Mouse (Mus musculus): ENCODE results near the gene Crkl.
A peak's percentile ranks its signal among the peaks of the same experiment; 100 is the strongest.
"Not testable (repeated sequence)": the region's sequence is repeated elsewhere in the genome, so short reads cannot be mapped to it uniquely, and the experiment has no call there.

The Crkl gene

DNA sequence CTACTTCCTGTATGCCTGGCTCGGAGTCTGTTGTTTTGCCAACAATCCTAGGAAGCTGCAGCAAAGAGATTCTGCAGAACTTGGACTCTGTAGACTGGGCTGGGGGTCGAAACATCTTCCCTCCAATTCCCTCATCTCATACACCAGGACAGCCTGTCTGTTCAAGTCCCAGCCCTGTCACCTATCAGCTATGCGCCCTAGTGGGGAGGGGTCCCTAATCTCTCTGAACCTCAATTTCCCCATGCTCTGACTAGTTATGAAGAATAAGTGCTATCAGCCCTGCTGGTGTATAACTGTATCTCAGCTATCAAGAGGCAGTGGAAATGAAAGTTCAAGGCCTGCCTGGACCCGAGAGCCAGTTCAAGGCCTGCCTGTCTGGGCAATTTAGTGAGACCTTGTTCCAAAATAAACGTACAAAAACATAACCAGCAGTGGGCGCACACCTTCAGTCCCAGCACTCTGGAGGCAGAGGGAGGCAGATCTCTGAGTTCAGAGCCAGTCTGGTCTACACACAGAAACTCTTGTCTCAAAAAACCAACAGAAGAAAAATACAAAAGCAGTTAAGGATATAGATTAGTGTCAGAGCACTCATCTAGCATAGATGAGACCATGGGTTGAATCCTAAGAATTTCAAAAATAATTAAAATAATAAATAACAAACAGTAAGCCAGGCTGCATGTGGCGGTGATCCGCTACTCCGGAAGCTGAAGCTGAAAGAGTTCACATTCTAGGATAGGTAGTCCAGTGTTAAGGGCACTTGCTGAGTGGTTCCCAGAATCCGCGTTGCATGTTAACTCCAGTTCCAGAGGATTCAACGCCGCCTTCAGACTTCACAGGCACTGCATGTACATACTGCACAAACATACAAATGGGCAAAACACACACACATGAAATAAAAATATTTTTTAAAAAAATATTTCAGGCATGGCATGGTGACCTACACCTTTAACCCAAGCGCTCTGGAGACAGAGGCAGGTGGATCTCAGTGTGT, 37.0 kb downstream of the Crkl start:
- peak; percentile 64 for DNase-seq

DNA sequence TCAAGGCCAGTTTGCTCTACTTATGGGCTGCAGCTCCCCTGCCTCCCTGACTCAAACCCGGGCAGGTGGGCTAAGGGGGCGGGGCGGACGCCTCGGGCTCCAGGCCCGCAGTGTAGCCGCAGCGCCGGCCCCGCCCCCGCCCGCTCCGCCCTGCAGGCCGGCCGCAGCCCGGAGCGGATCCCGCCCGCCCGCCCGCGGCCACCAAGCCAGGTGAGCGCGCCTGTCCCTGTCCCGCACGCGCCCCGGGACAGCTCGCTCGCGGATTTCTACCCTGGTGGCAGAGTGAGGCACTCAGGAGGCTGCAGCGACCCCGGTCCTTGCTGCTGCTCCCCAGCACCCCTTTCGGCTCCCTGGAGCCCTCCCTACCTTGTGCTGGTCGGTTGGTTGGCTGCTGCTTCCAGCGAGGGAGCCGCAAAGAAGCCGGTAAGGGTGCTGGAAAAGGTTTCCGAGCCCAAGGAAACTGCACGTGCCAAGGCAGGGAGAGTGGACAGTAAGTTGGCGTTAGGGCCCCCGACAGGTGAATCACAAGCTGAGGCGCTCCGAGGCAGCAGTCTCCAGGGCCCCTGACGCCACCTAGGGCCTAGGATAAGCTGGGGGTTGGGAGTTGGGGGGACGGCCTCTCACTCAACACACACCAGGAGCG, 37.8 kb downstream of the Crkl start, which contains the start of gene Aifm3:
Gene Aifm3, plus strand, starts transcription at position 143 of the 643 bp plus-strand sequence.
- DNase-seq, result peak; percentile 49

DNA sequence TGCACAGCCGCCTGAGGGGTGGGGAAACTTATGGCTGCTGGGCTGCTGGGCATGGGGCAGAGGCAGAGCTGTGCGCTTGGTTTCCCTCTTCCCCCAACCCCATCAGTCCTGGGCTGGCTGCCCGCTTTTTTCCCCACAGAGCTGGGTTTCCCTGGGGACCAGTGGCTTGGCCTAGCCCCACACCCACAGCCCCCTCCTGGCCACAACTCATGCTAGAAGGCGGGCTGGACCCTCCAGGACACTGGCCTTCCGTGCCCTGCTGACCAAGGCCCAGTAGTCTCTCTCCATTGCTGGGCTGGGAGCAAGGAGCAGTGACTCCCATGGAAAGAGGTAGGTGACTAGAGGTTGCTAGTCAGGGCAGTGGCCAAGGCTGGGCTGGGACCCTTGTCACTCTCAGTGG, 39.4 kb downstream of the Crkl start:
- DNase-seq, result no peak

DNA sequence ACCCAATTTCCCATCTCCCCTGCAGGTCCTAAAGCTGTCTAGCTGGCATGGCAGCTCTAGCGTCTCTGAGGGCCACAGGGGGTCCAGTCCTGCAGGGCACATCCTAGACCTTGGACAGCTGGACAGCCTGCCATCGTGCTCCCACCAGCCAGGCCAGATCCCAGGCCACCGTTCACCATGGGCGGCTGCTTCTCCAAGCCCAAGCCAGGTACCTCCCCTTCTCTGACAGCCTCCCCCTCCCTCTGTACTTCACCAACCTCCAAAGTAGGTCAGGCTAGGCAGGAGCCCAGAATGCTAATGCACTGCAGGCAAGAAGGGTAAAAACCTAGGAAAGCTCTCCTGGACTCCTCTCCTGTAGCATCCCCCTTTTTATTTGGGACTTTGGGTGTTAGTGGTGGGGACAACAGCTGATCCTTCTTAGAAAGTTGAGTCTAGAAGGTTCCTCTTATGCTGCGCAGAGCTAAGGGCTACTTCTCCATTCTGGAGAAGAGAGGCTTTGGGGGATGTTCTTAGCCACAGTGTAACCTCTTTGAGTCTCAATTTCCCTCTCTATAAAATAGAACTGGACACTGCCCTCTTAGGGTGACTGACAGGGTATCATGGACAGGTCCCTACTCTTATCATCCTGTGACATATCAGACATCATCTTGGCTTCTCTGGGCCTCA, 40.2 kb downstream of the Crkl start:
- DNase-seq, result no peak

DNA sequence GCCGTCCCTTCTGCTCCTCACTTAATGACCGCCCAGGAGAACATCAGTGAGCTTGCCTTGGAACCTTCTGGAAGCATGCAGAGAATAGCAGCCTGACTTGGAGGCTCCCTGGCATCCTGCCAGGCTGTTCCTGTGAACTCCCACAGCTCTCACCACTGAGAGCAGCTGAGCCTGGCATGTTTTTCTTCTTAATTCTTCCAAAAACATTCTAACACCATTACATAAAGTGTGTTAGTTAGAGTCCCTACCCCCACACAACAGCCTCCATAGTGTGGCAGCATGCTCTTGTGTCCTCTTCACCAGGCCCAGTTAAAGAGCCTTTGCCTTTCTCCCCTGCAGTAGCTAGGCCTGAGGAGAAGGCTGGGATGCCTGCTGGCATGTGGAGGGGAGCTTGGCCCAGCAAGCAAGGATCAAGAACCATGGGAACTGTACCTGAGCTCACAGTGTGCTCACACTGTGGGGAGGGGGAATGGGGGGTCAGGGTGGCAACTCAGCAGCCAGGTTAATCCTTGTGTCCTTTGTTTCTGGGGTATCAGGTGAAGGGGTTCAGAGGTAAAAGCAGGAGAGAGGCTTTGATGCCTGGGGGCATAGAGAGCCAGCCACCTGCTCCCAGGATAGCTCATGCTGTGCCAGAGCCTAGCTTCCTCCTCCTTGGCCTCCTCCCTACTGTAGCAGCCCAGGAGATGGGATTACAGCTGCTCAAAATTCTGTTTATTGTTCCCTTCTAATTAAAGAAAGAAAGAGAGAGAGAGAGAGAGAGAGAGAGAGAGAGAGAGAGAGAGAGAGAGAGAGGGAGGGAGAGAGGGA, 44.9 kb downstream of the Crkl start:
- no peak for DNase-seq

DNA sequence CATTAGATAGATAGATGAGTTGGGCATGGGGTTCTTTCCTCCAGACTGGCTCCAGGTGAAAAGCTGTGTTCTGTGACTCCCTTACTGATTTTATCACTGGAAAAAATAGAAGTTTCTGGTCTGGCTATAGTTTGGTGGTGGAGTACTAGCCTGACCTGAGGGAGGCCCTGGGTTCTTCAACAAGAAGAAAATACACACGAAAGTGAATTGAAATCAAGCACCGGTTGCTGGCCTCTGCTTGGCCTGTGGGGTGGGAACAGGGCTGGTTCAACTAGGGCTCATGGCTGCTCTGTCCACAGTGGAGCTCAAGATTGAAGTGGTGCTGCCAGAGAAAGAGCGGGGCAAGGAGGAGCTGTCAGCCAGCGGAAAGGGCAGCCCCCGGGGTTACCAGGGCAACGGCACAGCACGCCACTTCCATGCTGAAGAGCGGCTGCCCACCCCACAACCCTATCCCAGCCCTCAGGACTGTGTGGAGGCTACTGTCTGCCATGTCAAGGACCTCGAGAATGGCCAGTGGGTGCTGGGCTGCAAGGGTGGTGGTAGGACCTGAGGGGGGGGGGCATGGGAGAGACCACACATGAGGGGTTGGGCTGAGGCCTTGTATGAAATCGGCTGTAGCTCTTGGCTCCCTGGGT, 47.6 kb downstream of the Crkl start:
- DNase-seq, result no peak

DNA sequence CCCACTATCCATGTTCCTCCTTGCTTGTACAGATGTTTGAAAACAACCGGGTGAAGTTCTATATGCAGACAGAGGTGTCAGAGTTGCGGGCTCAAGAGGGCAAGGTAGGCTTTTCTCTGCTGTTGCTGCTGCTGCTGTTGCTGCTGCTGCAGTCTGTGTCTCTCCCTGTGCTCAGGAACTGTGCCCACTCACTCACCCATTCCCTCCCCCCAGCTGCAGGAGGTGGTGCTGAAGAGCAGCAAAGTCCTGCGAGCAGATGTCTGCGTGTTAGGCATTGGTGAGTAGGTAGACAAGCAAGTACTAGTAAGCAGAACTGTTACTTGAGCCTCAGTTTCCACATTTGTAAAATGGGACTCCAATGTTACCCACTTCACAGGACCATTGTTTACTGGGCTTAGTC, 50.9 kb downstream of the Crkl start:
- no peak for DNase-seq

DNA sequence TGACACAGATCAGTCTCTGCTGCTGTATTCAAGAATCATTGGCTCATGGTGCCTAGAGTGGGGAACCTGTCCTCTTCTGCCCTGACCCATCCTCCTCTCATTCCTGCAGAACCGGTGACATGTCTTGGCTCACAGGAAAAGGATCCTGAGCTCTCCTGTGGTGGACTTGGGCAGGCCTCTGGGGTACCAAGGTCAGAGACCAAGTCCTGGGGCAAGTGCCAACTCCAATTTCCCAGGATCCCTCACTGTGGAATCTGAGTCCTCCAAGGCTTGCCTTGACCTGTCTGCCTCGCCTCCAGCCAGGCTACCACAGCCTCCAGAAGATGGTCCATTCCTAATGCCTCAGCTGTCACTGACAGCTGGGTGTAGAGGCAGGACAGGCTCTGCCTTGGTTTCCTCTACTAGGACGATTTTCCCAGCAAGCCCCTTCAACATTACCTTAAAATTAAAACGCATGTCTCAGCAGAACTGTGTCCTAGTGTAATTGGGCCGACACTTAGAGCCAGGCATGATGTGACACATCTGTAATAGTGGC, 55.3 kb downstream of the Crkl start:
- DNase-seq, result no peak

DNA sequence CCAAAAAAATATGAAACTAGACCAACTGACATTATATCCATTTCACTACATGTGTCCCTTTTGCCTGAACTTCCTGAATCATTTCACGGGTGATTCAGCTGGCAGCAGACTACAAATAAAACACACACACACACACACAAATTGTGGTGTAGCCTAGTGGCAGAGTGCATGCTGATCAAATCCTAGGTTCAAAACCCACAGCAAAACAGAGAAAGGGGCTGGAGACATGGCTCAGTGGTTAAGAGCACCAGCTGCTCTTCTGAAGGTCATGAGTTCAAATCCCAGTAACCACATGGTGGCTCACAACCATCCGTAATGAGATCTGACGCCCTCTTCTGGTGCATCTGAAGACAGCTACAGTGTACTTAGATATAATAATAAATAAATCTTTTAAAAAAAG, 56.2 kb downstream of the Crkl start:
- DNase-seq, result not testable (repeated sequence)

DNA sequence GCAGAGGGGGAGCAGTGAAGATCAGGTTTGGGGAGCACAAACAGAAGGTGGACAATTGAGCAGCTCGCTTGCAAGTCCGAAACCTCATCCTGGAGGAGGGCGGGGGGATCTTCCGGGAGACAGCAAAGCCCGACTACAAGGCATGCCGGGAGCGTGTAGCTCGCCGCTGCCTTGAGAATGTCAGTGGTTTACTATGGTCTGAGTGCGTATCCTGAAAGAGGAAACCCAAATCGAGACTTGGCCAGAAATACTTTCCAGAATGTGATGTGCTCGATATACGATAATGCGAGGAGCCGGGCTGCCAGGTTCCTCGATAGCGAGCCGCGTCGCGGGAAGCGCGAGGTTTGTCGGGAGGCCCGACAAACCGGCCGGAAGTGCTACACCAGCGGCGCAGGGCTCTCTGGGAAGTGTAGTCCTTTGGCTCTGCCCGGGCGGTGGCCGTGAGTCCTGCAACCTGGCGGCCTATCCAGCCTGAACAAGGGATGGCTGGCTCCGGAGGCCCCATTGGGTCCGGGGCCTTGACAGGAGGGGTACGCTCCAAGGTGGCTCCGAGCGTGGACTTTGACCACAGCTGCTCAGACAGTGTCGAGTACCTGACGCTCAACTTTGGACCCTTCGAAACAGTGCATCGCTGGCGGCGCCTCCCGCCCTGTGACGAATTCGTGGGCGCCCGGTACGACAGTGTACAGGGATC, 56.9 kb downstream of the Crkl start, which contains the start of gene Lztr1:
Gene Lztr1, plus strand, starts transcription at position 143 of the 694 bp plus-strand sequence.
- DNase-seq, result peak; percentile 89

DNA sequence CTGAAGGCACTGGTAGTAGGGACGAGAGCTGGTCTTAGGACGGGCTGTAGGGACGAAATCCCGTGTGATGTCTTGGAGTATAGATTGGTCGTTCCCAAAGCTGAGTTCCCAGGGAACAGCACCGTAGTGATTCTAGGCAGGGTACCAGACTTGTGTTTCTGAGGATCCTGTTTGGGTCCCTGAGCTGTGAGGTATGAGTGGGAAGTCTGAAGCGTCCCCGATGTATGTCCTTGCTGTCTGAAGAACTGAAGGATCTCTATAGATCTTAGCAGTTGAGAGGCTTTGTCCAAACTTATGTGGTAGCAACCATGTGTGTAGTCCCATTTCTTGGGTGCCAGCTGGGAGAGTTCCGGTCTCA, 57.4 kb downstream of the Crkl start:
- no peak for DNase-seq

DNA sequence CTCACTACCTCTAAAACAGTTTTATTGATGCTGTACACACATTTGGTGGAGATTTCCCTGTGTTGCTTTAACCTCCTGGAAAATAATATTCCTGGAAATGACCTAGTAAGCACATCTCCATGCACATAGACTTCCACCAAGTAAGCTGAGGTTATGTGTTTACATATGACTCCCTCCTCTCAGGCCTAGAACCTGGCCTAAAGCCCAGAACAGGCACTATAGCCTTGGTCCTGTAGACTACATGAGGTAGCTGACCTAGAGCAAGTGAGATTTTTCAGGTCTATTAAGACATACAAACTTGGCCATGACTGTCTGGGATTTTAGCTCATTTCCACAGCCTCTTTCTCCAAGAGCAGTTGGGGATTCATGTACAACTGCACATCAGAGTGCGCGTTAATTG, 58.4 kb downstream of the Crkl start:
- DNase-seq, result no peak

DNA sequence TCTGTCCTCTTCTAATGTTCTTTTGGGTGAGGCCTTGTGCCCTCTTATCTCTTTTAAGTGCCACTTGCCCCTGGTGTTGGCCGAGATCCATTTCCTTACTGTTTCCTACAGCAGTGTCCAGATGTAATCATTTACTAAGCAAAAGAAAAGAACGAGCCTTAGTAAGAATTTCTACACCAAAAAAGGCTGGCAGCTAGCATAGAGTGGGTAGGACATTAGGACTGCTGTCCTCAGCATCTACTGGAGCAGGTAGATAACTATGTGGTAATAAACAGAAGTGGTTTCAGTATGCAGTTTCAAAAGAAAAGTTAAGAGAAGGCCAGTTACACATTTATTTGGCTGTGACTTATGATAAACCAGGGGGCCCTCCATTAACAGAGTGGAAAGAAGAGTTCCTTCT, 58.9 kb downstream of the Crkl start:
- DNase-seq, result no peak

DNA sequence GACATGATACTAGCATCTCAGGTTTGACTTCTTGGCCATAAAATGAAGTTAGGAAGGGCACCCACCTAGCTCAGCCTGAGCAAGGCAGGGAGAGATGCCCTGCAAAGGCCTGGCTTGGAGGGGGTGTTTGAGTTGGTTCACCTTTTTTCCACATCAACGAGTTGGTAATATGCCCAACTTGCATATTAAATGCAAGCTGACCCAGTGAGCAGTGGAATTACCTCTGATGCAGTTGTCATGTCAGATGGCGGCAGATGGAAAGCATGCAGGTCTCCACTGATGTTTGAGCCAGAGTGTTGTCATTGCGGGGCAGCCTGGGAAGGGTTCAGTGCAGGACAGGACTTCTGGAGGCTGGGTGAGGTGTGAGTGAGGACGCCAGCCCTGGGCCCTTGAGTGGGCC, 59.6 kb downstream of the Crkl start:
- no peak for DNase-seq

DNA sequence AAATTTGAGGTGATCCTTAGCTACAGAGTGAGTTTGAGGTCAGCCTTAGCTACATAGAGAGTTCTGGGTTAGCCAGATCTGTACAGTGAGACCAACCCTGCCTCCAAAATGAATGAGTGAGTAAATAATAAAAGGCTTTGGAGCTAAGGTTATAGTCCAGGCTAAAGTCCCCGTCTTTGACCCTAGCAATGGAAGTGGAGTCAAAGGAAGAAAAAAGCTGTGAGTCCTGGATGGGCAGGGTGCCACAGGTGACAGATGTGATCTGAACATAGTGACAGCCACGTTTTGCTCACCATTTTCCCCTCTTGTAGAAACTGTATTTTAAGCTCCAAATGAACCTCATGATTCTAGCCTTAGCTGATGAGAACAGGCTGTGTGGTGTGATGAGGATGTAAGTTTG, 67.1 kb downstream of the Crkl start:
- no peak for DNase-seq

DNA sequence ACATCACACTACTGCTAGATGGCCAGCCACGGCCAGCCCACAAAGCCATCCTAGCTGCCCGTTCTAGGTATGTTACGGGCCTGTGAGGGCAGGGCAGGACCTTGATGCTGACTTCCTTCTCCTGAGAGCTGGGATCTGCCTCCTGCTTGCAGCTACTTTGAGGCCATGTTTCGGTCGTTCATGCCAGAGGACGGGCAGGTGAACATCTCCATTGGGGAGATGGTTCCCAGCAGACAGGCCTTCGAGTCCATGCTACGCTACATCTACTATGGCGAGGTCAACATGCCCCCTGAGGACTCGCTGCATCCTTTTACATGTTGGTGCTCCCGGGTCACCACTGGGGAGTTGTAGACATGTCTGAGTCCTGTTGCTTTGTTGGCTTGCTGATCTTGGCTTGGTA, 72.4 kb downstream of the Crkl start:
- DNase-seq, result no peak

DNA sequence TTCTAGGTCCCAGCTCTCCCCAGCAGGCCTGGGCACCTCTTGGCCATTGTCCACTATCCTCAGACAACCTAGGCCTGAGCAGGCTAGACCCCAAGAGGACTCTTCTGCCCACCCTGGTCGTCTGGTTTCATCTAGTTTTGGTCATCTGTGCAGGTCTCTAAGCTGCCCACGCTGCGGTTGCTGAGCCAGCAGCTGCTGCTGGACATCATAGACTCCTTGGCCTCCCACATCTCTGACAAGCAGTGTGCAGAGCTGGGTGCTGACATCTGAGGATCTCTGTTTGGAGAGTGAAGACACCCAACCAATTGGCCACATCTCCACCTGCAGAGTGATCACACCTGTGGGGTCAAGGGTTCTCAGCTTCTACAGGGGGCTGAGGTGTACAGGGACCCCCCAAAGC, 73.7 kb downstream of the Crkl start:
- no peak for DNase-seq

DNA sequence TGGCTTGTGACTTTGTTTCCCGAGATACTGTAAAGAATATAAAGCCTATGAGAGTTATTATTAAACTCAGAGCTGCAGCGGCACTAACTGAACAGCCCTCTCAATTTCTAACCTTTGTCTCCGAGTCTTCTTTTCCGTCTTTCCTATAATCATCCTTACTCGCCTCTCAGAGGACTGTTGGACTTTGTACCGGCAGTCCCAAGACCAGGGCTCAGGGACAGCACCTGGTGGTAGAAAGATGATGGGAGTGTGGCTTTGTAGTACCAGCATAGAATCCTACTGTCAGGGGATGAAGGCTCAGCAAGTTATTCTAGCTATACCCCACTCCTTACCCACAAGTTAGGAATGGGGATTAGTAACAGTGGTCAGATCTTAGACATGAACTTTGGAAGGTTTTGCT, 74.4 kb downstream of the Crkl start:
- DNase-seq, result no peak

DNA sequence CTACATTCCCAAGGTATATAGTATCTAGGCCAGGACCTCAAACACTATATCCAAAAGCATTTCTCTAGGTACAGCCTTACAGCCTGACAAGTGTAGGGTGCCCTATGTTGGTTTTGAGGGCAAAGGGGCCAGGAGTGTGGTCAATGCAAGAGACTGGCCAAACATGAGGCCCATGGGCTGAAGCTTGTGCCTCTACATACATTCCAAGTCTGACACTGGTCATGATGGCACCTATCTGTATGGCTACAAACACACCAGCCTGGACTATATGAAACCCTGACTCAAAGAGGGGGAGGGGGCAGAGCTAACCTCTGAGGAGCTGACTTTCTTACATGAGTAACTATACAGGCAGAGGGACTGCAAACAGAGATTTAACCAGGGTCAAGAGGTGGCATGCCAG, 75.8 kb downstream of the Crkl start:
- DNase-seq, result no peak

DNA sequence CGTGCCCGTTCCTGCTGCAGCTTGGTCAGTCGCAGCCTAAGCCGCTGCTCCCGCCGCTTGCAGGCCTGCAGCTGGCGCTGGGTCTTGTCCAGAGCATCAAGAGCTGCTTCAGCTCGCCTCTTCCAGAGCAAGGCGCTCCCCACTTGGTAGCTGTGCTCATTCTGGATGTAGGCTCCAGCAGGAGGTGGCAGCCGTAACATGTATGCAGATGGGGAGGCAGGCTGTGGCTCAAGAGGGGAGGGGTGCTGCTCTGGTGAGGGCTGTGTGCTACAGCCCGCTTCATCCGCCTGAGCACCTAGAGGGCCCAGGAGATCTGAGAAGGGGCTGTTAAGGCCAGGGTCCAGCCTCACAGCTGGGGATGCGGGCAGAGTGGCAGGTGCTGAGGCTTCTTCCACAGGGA, 76.5 kb downstream of the Crkl start:
- no peak for DNase-seq

DNA sequence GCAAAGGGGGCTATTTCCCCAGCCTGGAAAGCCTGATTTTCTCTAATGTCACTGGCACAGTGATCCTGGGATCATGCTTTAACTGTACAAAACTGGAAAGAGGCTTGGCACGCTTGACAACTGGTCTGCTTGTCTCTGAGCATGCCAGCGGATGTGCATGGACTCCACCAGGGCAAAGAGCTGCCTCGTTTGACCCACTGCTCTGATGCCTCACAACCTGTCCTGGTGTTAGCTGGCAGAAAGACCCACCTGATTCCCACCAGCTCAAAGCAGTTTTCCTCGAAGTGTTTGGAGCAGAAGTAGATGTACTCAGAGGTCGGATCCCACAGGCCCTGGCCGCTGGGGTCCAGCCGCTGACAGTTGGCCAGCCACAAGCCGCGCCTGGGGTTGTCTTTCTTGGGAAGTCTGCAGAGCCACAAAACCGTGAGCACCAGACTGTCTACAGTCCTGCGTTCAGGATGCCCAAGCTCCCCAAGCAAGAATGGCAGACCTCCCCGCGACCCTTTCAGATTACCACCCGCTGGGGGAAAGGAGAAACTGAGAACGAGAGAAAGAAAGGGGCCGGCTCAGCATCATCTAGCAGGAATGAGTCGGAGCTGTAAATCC, 78.3 kb downstream of the Crkl start:
- no peak for DNase-seq

All from thymus, postnatal 14 days (tissue).